Mouse (Mus musculus): ENCODE measurements around the gene Arpp19.

DNA sequence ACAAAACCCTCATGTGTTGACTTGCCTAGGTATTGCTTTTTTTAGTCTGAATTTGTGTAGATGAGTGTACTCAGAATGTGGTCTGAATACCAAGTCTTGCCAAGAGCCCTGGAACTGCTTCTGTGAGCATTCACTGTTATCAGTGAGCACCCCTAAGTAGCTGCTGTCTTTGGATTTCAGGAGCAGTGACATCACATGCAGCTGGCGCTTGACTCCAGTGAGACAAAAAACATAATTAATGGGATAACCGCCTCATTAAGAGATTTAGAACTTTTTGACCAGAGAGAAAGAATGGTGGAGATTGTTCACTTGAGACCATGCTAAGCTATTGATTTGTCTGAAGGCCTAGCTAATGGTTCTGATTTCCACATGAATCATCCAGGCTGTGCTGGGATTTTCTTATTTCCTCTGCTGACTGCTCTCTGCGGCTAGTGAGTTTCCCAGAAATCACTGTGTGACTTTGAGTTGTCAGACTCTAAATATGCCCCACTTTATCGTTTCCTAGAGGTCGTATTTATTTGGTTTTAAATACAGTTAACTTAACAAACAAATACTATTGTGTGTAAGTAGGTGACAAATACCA is 47.9 kb downstream of the Arpp19 start:
- TF ChIP-seq CTCF (IDR thresholded peaks at IDR 0.05; ENCODE audit: borderline replicate concordance, extremely low read depth, insufficient read depth, insufficient read length) (no peak), POLR2A (IDR thresholded peaks at IDR 0.05; ENCODE audit: borderline replicate concordance, extremely low read depth, insufficient read depth, insufficient read length, poor library complexity, severe bottlenecking) (no peak)
